ENCODE assay signal across 15 mouse cellular contexts in the genomic region with DNA sequence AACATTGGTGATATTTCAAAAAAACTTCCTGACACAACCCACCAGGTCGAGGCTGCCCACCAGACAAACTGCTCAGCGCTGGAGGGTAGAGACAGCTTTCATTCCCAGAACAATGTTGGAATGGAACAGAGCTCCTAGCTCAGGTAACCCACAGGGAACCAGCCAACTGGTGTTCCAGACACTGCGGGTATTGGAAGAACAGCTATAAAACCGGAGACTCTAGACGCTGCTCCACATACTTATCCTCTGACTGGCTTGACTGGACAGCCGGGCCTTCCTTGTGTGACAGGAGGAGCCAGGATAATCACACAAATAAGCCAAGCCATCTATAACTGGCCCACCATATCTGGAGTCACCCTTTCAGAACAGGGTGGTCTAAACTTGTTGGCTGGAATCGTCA.
DNase-seq lines count a peak whose midpoint lies in the region; ATAC-seq lines count a peak whose summit lies in the region.
"Had no signal": no experiment of that assay in that cellular context is flagged by ENCODE, and none has a peak within 500 bp of the region (broad histone marks: within the 10 kb centered on the region; RNA-seq: fewer than 3 reads in every experiment).

No protein-coding gene starts in this region.

- DNase-seq in forebrain, embryonic 11.5 days (ENCODE audit: low spot score): no peak
- DNase-seq in hindbrain, embryonic 10.5 days (ENCODE audit: low spot score): no peak
- DNase-seq in hindbrain, embryonic 11.5 days (ENCODE audit: low spot score): no peak
- peak; percentile 35 for DNase-seq in retina, postnatal 1 day
- no peak for DNase-seq in retina, embryonic 14.5 days (ENCODE audit: low spot score)
- DNase-seq in right cerebral cortex, postnatal 10 days (ENCODE audit: low spot score in 2 of 2): no peak
- no peak for DNase-seq in cerebellum, adult 9-11 months
- DNase-seq: adrenal gland, adult 2 months; cerebellum, postnatal 14 days; heart, postnatal 36 days; kidney, adult 2 months; lung, adult 2 months; right cerebral cortex, postnatal 14 days had no signal

- no peaks in the 10 kb centered on the region for H3K9me3 ChIP-seq in forebrain, embryonic 12.5 days
- no peaks in the 10 kb centered on the region for H3K9me3 ChIP-seq in forebrain, embryonic 11.5 days (ENCODE audit: control insufficient read depth, low read length)
- no peaks in the 10 kb centered on the region for H3K9me3 ChIP-seq in hindbrain, embryonic 10.5 days
- no peaks in the 10 kb centered on the region for H3K9me3 ChIP-seq in hindbrain, embryonic 11.5 days (ENCODE audit: control insufficient read depth, low read length)
- H3K9me3 ChIP-seq: megakaryocyte, embryonic 14.5 days had no signal

- no peak overlapping the region for H3K4me2 ChIP-seq in forebrain, embryonic 12.5 days
- H3K4me2 ChIP-seq in forebrain, embryonic 11.5 days (ENCODE audit: low read depth, low read length, severe bottlenecking): no peak overlapping the region
- H3K4me2 ChIP-seq in hindbrain, embryonic 11.5 days (replicated peaks; ENCODE audit: low read depth, low read length): no peak overlapping the region

- no peaks in the 10 kb centered on the region for H3K36me3 ChIP-seq in forebrain, embryonic 12.5 days (replicated peaks)
- no peaks in the 10 kb centered on the region; the same call in 1 of the 2 replicates for H3K36me3 ChIP-seq in forebrain, embryonic 11.5 days (ENCODE audit: control insufficient read depth, insufficient read depth, low read length)
- H3K36me3 ChIP-seq in hindbrain, embryonic 10.5 days: peaks cover 10% of the 10 kb centered on the region; the same call in 1 of the 2 replicates
- no peaks in the 10 kb centered on the region for H3K36me3 ChIP-seq in hindbrain, embryonic 11.5 days (ENCODE audit: control insufficient read depth, insufficient read depth, low read length)

- H3K9ac ChIP-seq in forebrain, embryonic 12.5 days: no peak overlapping the region
- no peak overlapping the region for H3K9ac ChIP-seq in forebrain, embryonic 11.5 days (ENCODE audit: low read length)
- no peak overlapping the region for H3K9ac ChIP-seq in hindbrain, embryonic 11.5 days (ENCODE audit: low read depth, low read length)

- H3K27ac ChIP-seq in forebrain, embryonic 12.5 days: peak overlapping the region; percentile 63
- no peak overlapping the region for H3K27ac ChIP-seq in forebrain, embryonic 11.5 days (ENCODE audit: low read depth, low read length)
- peak overlapping the region; percentile 62; the same call in 1 of the 2 replicates for H3K27ac ChIP-seq in hindbrain, embryonic 10.5 days
- H3K27ac ChIP-seq in hindbrain, embryonic 11.5 days (ENCODE audit: low read depth, low read length): no peak overlapping the region

- WGBS in forebrain, embryonic 12.5 days: 76% methylated on average over 7 of the region's 7 CpGs
- 74% methylated on average over 7 of the region's 7 CpGs for WGBS in forebrain, embryonic 11.5 days
- 77% methylated on average over 7 of the region's 7 CpGs for WGBS in hindbrain, embryonic 10.5 days
- 76% methylated on average over 7 of the region's 7 CpGs for WGBS in hindbrain, embryonic 11.5 days

- ATAC-seq in forebrain, embryonic 12.5 days (ENCODE audit: low FRiP score): no peak
- no peak for ATAC-seq in forebrain, embryonic 11.5 days (replicated peaks; ENCODE audit: low FRiP score)
- ATAC-seq in hindbrain, embryonic 11.5 days (ENCODE audit: low FRiP score): no peak

- H3K4me1 ChIP-seq in forebrain, embryonic 12.5 days: peaks cover 81% of the 10 kb centered on the region
- H3K4me1 ChIP-seq in forebrain, embryonic 11.5 days (replicated peaks; ENCODE audit: control insufficient read depth, insufficient read depth, low read length): peaks cover 51% of the 10 kb centered on the region
- H3K4me1 ChIP-seq in hindbrain, embryonic 10.5 days (replicated peaks): peaks cover 84% of the 10 kb centered on the region
- H3K4me1 ChIP-seq in hindbrain, embryonic 11.5 days (replicated peaks; ENCODE audit: control insufficient read depth, insufficient read depth, low read length): peaks cover 31% of the 10 kb centered on the region

- no peaks in the 10 kb centered on the region for H3K27me3 ChIP-seq in forebrain, embryonic 12.5 days
- H3K27me3 ChIP-seq in forebrain, embryonic 11.5 days (ENCODE audit: control insufficient read depth, insufficient read depth, low read length): no peaks in the 10 kb centered on the region
- H3K27me3 ChIP-seq in hindbrain, embryonic 10.5 days (ENCODE audit: insufficient read depth, poor library complexity, severe bottlenecking): no peaks in the 10 kb centered on the region
- H3K27me3 ChIP-seq in hindbrain, embryonic 11.5 days (ENCODE audit: control insufficient read depth, insufficient read depth, low read length): no peaks in the 10 kb centered on the region
- H3K27me3 ChIP-seq: megakaryocyte, embryonic 14.5 days had no signal

- H3K4me3 ChIP-seq in forebrain, embryonic 12.5 days (replicated peaks): no peak overlapping the region
- no peak overlapping the region for H3K4me3 ChIP-seq in forebrain, embryonic 11.5 days (ENCODE audit: low read depth, low read length)
- H3K4me3 ChIP-seq in hindbrain, embryonic 10.5 days: no peak overlapping the region
- no peak overlapping the region for H3K4me3 ChIP-seq in hindbrain, embryonic 11.5 days (ENCODE audit: low read depth, low read length)
- H3K4me3 ChIP-seq: megakaryocyte, embryonic 14.5 days had no signal

Comparison
In these comparisons a context has a peak if more than half of its experiments do, and no peak if none do; other contexts are left out.
1. H3K27ac ChIP-seq: peak in forebrain, embryonic 12.5 days (single experiment) and hindbrain, embryonic 10.5 days (single experiment); none in forebrain, embryonic 11.5 days (single experiment) and hindbrain, embryonic 11.5 days (single experiment).